Mouse (Mus musculus): ENCODE results near the gene Pip4k2a.

The Pip4k2a gene

GRCm38 (mm10) chr2:18831031-18831774, 166.7 kb downstream of the Pip4k2a start:
- no peak for DNase-seq

GRCm38 (mm10) chr2:18822711-18823110, 175.2 kb downstream of the Pip4k2a start:
- no peak for DNase-seq

GRCm38 (mm10) chr2:18821451-18822379, 176.2 kb downstream of the Pip4k2a start:
- no peak for DNase-seq

- no peak for DNase-seq
These were observed 178.4 kb downstream of the Pip4k2a start for GRCm38 (mm10) chr2:18819520-18819919.

GRCm38 (mm10) chr2:18816036-18816435, 181.9 kb downstream of the Pip4k2a start:
- DNase-seq: no peak

GRCm38 (mm10) chr2:18815336-18815965, 182.5 kb downstream of the Pip4k2a start:
- DNase-seq: no peak

- no peak for DNase-seq
These were observed 183.5 kb downstream of the Pip4k2a start for GRCm38 (mm10) chr2:18814447-18814804.

- no peak for DNase-seq
These were observed 184.1 kb downstream of the Pip4k2a start for GRCm38 (mm10) chr2:18813683-18814446.

- DNase-seq: no peak
These were observed 190.0 kb downstream of the Pip4k2a start for GRCm38 (mm10) chr2:18807961-18808360.

- peak; percentile 39 for DNase-seq
These were observed 196.6 kb downstream of the Pip4k2a start for GRCm38 (mm10) chr2:18801281-18801862.

GRCm38 (mm10) chr2:18800646-18801251, 197.2 kb downstream of the Pip4k2a start:
- DNase-seq: peak; percentile 51

GRCm38 (mm10) chr2:18799966-18800645, 197.8 kb downstream of the Pip4k2a start:
- DNase-seq: peak; percentile 82

GRCm38 (mm10) chr2:18799265-18799965, 198.5 kb downstream of the Pip4k2a start:
- no peak for DNase-seq

- DNase-seq: no peak
These were observed 200.2 kb downstream of the Pip4k2a start for GRCm38 (mm10) chr2:18797776-18798175.

- DNase-seq: no peak
These were observed 203.7 kb downstream of the Pip4k2a start for GRCm38 (mm10) chr2:18794261-18794660.
